21 mouse cellular contexts compared by ENCODE assay signal in the genomic region with DNA sequence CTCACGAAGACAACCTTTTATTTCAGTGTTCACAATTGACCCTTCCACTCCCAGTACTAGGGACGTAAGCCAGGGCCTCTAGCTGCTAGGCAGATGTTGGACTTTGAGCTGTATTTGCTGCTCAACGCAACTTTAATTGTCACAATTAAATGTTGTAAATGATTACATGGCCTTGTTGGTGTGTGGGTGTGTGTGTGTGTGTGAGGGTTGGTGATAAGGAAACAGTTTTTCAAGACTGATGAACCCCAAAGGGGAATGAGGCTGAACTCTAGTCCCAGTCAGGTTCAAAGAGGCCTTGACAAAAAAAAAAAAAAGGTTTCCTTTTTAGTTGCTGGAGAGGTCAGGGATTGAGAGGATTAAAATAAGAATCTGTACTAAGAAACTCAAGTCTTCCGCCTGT. TPM values are rescaled to one million over a fixed set of nuclear protein-coding genes. Genes with fewer than 3 reads are reported as not detected.
A peak's percentile ranks its signal among the peaks of the same experiment; 100 is the strongest.
DNase-seq lines count a peak whose midpoint lies in the region; ATAC-seq and TF ChIP-seq lines count a peak whose summit lies in the region.
"Had no signal": no experiment of that assay in that cellular context is flagged by ENCODE, and none has a peak within 500 bp of the region (broad histone marks: within the 10 kb centered on the region; RNA-seq: fewer than 3 reads in every experiment).

No protein-coding gene starts in this region.

- no peak for ATAC-seq in liver, embryonic 12.5 days
- ATAC-seq: midbrain, embryonic 16.5 days had no signal

- H3K36me3 ChIP-seq in liver, adult 2 months (ENCODE audit: control insufficient read depth, insufficient read depth, low read length), result no peaks in the 10 kb centered on the region
- peaks cover 32% of the 10 kb centered on the region for H3K36me3 ChIP-seq in liver, embryonic 12.5 days
- H3K36me3 ChIP-seq in small intestine, adult 2 months (ENCODE audit: control insufficient read depth, insufficient read depth, low read length), result peaks cover 13% of the 10 kb centered on the region

- WGBS in liver, adult 2 months, result 37% methylated on average over 4 of the region's 4 CpGs
- WGBS in liver, embryonic 12.5 days (ENCODE audit: insufficient replicate concordance), result 45% methylated on average over 4 of the region's 4 CpGs
- 30% methylated on average over 4 of the region's 4 CpGs for WGBS in small intestine, adult 2 months

- H3K27ac ChIP-seq in liver, adult 2 months (replicated peaks; ENCODE audit: insufficient read depth, low read depth, low read length), result no peak overlapping the region
- H3K27ac ChIP-seq in liver, embryonic 12.5 days, result peak overlapping the region; percentile 77; the same call in 1 of the 2 replicates
- H3K27ac ChIP-seq in small intestine, adult 2 months (ENCODE audit: insufficient read depth, low read depth, low read length), result peak overlapping the region; percentile 100
- H3K27ac ChIP-seq in gastrocnemius, adult 2 months, result no peak overlapping the region
- H3K27ac ChIP-seq: forebrain, embryonic 12.5 days; heart, adult 2 months; hindbrain, embryonic 15.5 days; left cerebral cortex, adult 2 months had no signal

- no peaks in the 10 kb centered on the region for H3K9me3 ChIP-seq in liver, embryonic 12.5 days (replicated peaks)
- H3K9me3 ChIP-seq: forebrain, embryonic 12.5 days; hindbrain, embryonic 15.5 days had no signal

- H3K4me1 ChIP-seq in liver, adult 2 months (ENCODE audit: control insufficient read depth, insufficient read depth, low read length), result no peaks in the 10 kb centered on the region
- peaks cover 33% of the 10 kb centered on the region for H3K4me1 ChIP-seq in liver, embryonic 12.5 days
- peaks cover 30% of the 10 kb centered on the region for H3K4me1 ChIP-seq in small intestine, adult 2 months (ENCODE audit: control insufficient read depth, insufficient read depth, insufficient read length, low read length)
- H3K4me1 ChIP-seq: hindbrain, embryonic 15.5 days had no signal

- intact Hi-C loops in gastrocnemius, adult 2 months (cut with DNase I), result no loop called here

- TF ChIP-seq CTCF in liver, adult 2 months (IDR thresholded peaks at IDR 0.05; ENCODE audit: low read depth, low read length), result no peak
- TF ChIP-seq CTCF in small intestine, adult 2 months (IDR thresholded peaks at IDR 0.05; ENCODE audit: extremely low read depth, insufficient read length, insufficient replicate concordance, low read depth, low read length), result no peak
- no peak for TF ChIP-seq CTCF in gastrocnemius, adult 2 months (IDR thresholded peaks at IDR 0.05)

- H3K4me3 ChIP-seq in liver, adult 2 months (ENCODE audit: insufficient read depth, low read depth, low read length), result no peak overlapping the region
- H3K4me3 ChIP-seq in liver, embryonic 12.5 days, result no peak overlapping the region
- H3K4me3 ChIP-seq in small intestine, adult 2 months (ENCODE audit: low read depth, low read length), result no peak overlapping the region
- H3K4me3 ChIP-seq in gastrocnemius, adult 2 months, result no peak overlapping the region
- H3K4me3 ChIP-seq: forebrain, embryonic 12.5 days; heart, adult 2 months; hindbrain, embryonic 15.5 days; left cerebral cortex, adult 2 months had no signal

- DNase-seq in liver, adult 2 months (ENCODE audit: extremely low read depth, low read depth, low spot score), result peak; percentile 25
- no peak for DNase-seq in liver
- peak; percentile 24 for DNase-seq in c-Kit-positive CD71-positive TER-119-positive erythroid progenitor cells, embryonic 14.5 days (ENCODE audit: low spot score)
- DNase-seq in gastrocnemius, adult 2 months, result no peak
- DNase-seq in gastrocnemius, adult 8-10 months (ENCODE audit: low spot score in 2 of 2), result no peak
- DNase-seq in urinary bladder, postnatal 36 days (ENCODE audit: low spot score in 2 of 2), result no peak
- DNase-seq: adrenal gland, postnatal 25 days; cerebellum, adult 2 months; gastrocnemius, postnatal 14 days; heart, adult 2 months; heart, postnatal 4 days; lung, embryonic 14.5 days; lung, postnatal 36 days; right cerebral cortex, postnatal 14 days; thymus, postnatal 4 days had no signal

- TF ChIP-seq POLR2A in liver, adult 2 months (IDR thresholded peaks at IDR 0.05; ENCODE audit: extremely low read depth, insufficient read depth, low read length), result no peak
- no peak for TF ChIP-seq POLR2A in small intestine, adult 2 months (IDR thresholded peaks at IDR 0.05; ENCODE audit: low read depth, low read length)

- H3K4me2 ChIP-seq in liver, embryonic 12.5 days, result peak overlapping the region; percentile 59
- H3K4me2 ChIP-seq: forebrain, embryonic 12.5 days; hindbrain, embryonic 15.5 days; lung, embryonic 14.5 days had no signal

- no peak overlapping the region for H3K9ac ChIP-seq in liver, adult 2 months (ENCODE audit: low read depth, low read length)
- peak overlapping the region; percentile 43 for H3K9ac ChIP-seq in liver, embryonic 12.5 days
- H3K9ac ChIP-seq: forebrain, embryonic 12.5 days; hindbrain, embryonic 15.5 days; lung, embryonic 14.5 days had no signal

- H3K27me3 ChIP-seq in liver, adult 2 months (ENCODE audit: control insufficient read depth, insufficient read depth, low read length), result no peaks in the 10 kb centered on the region
- H3K27me3 ChIP-seq in liver, embryonic 12.5 days (replicated peaks), result no peaks in the 10 kb centered on the region
- H3K27me3 ChIP-seq in small intestine, adult 2 months (ENCODE audit: control insufficient read depth, insufficient read depth, low read length), result no peaks in the 10 kb centered on the region
- H3K27me3 ChIP-seq: forebrain, embryonic 12.5 days; hindbrain, embryonic 15.5 days had no signal

- no peaks in the 10 kb centered on the region for H3K79me2 ChIP-seq in liver, adult 2 months (ENCODE audit: control insufficient read depth, insufficient read depth, low read length)

RNA-seq across cellular contexts. Expression of a gene that starts 33.7 kb away (rescaled TPM):
- total RNA-seq in liver, adult 2 months (2014; rRNA removed), result 7.3 and 8.4 TPM in 2 replicates
- 3.6 and 4.7 TPM in 2 replicates for polyA plus RNA-seq in liver, adult 2 months (2012; rRNA removed)
- polyA plus RNA-seq in liver, embryonic 12.5 days (2016; fragmentation: Nextera tagmentation; extraction: Ambion mirVana), result 6.5 and 7.6 TPM in 2 replicates
- 4.3 and 5.8 TPM in 2 replicates for polyA plus RNA-seq in small intestine, adult 2 months (2012; rRNA removed)
- total RNA-seq in gastrocnemius, adult 2 months (2021), result 1 to 10 TPM; 8.1 to 8.7 TPM
- 1 to 10 TPM; 5.5 to 9.8 (median 8.8) TPM for total RNA-seq in gastrocnemius, adult 8-10 months (2022)

RNA-seq across cellular contexts. Expression of a gene that starts 43.2 kb away (rescaled TPM):
- total RNA-seq in liver, adult 2 months (2014; rRNA removed), result 1.9 and 2.8 TPM in 2 replicates
- polyA plus RNA-seq in liver, adult 2 months (2012; rRNA removed), result 1.0 and 1.6 TPM in 2 replicates
- 1.0 and 1.7 TPM in 2 replicates for polyA plus RNA-seq in liver, embryonic 12.5 days (2016; fragmentation: Nextera tagmentation; extraction: Ambion mirVana)
- 4.3 and 8.9 TPM in 2 replicates for polyA plus RNA-seq in small intestine, adult 2 months (2012; rRNA removed)
- 100 to 1,000 TPM; 148 to 167 TPM for total RNA-seq in gastrocnemius, adult 2 months (2021)
- total RNA-seq in gastrocnemius, adult 8-10 months (2022), result 100 to 1,000 TPM; 178 to 234 (median 186) TPM

Comparison
In these comparisons a context has a peak if more than half of its experiments do, and no peak if none do; other contexts are left out.
1. DNase-seq: peak in liver, adult 2 months (single experiment) and c-Kit-positive CD71-positive TER-119-positive erythroid progenitor cells, embryonic 14.5 days (single experiment); none in liver (single experiment), gastrocnemius, adult 2 months (single experiment), gastrocnemius, adult 8-10 months (0 of 2) and urinary bladder, postnatal 36 days (0 of 2).
2. H3K27ac ChIP-seq: peak in liver, embryonic 12.5 days (single experiment) and small intestine, adult 2 months (single experiment); none in liver, adult 2 months (single experiment) and gastrocnemius, adult 2 months (single experiment).
3. RNA of a gene that starts 43.2 kb away (total RNA-seq): 178 to 234 TPM in gastrocnemius, adult 8-10 months and 148 to 167 TPM in gastrocnemius, adult 2 months; 1.9 to 2.8 TPM in liver, adult 2 months; every median in the first group is over 10 times any median in the second.